Mouse (Mus musculus) CH12.LX (cell line): ENCODE measurements at regions not wholly inside any gene's neighbourhood (a gene's known extent, or its start where the extent isn't known, plus 50 kb on each side); places are given as distances from the start of the nearest gene placed in this dataset.
A peak's percentile ranks its signal among the peaks of the same experiment; 100 is the strongest.

ENCODE experiments used
- DNase-seq: peaks from one replicate; pipeline ENCODE4 v3.0.0-alpha.2; 2013; ENCODE audit errors: extremely low read depth
- H3K27ac ChIP-seq: 2 replicates; pipeline ENCODE4 v1.5.1; 2012; ENCODE audit warnings: low read depth, mild to moderate bottlenecking, control low read depth, moderate library complexity; ENCODE audit not compliant: insufficient read depth
- H3K27me3 ChIP-seq: replicated peaks from 2 replicates; pipeline ENCODE3; 2012; ENCODE audit warnings: inconsistent platforms
- H3K36me3 ChIP-seq, 2 experiments: replicated peaks in 1 of 2; 2 replicates each; pipeline versions ENCODE3 to v1.6.1; 2012; ENCODE audit warnings: inconsistent platforms in 1 of 2, low read length in 1 of 2, mild to moderate bottlenecking in 1 of 2, mixed read lengths in 1 of 2, moderate library complexity in 1 of 2; ENCODE audit not compliant: control insufficient read depth in 1 of 2, insufficient read depth in 1 of 2
- H3K4me1 ChIP-seq, 2 experiments: 2 replicates each; pipeline ENCODE4 v1.6.1; 2012; ENCODE audit warnings: inconsistent platforms in 1 of 2, moderate library complexity in 1 of 2; ENCODE audit not compliant: insufficient read depth in 2 of 2, control insufficient read depth in 1 of 2
- H3K4me2 ChIP-seq: 2 replicates; pipeline ENCODE4 v1.6.1; 2012; ENCODE audit warnings: low read depth, mild to moderate bottlenecking, control low read depth; ENCODE audit not compliant: poor library complexity, insufficient read depth, severe bottlenecking
- H3K4me3 ChIP-seq, 3 experiments: fragments of 150-350 bp in 1 of 3; sonication (generic) in 1 of 3; replicated peaks in 1 of 3; 2 replicates each; pipeline versions ENCODE3 to v1.5.1; 2011 to 2012; ENCODE audit warnings: low read depth in 2 of 3, low read length in 2 of 3, mild to moderate bottlenecking in 2 of 3, moderate library complexity in 2 of 3, control low read depth in 1 of 3, improper control_type of control experiment in 1 of 3, inconsistent platforms in 1 of 3, mixed read lengths in 1 of 3; ENCODE audit not compliant: poor library complexity in 1 of 3
- H3K79me2 ChIP-seq: replicated peaks from 2 replicates; pipeline ENCODE4 v1.6.1; 2012; ENCODE audit warnings: mild to moderate bottlenecking, moderate library complexity; ENCODE audit not compliant: control insufficient read depth, poor library complexity, insufficient read depth, severe bottlenecking; ENCODE audit errors: extremely low read depth
- H3K9ac ChIP-seq: 2 replicates; pipeline ENCODE4 v1.6.1; 2012; ENCODE audit warnings: low read depth, mild to moderate bottlenecking, control low read depth, moderate library complexity; ENCODE audit not compliant: insufficient read depth
- H3K9me3 ChIP-seq: replicated peaks from 2 replicates; pipeline ENCODE3; 2012; ENCODE audit warnings: low read length, inconsistent platforms, mixed read lengths
- CHD1 ChIP-seq: IDR thresholded peaks from 2 replicates; pipeline ENCODE4 v1.6.1; 2012; ENCODE audit warnings: low read depth, low read length, improper control_type of control experiment, inconsistent platforms
- CTCF ChIP-seq, 2 experiments: IDR thresholded peaks in 1 of 2; conservative IDR thresholded peaks in 1 of 2; 2 replicates each; pipeline ENCODE4 v1.5.1; 2011 to 2012; ENCODE audit warnings: low read depth in 2 of 2, low read length in 2 of 2, improper control_type of control experiment in 1 of 2, inconsistent platforms in 1 of 2, mild to moderate bottlenecking in 1 of 2, moderate library complexity in 1 of 2
- E2F4 ChIP-seq: IDR thresholded peaks from 2 replicates; pipeline ENCODE4 v1.6.1; 2011; ENCODE audit warnings: low read depth, low read length, improper control_type of control experiment; ENCODE audit not compliant: insufficient replicate concordance
- EP300 ChIP-seq: IDR thresholded peaks from 2 replicates; pipeline ENCODE4 v1.6.1; 2011; ENCODE audit warnings: low read length, improper control_type of control experiment
- HCFC1 ChIP-seq: IDR thresholded peaks from 2 replicates; pipeline ENCODE4 v1.6.1; 2012; ENCODE audit warnings: low read depth, mild to moderate bottlenecking, inconsistent platforms, low read length, improper control_type of control experiment
- IRF4 ChIP-seq: IDR thresholded peaks from 2 replicates; pipeline ENCODE4 v1.6.1; 2014; ENCODE audit warnings: low read depth, mild to moderate bottlenecking, inconsistent platforms, low read length, improper control_type of control experiment
- JUN ChIP-seq: IDR thresholded peaks from 2 replicates; pipeline ENCODE4 v1.6.1; 2011; ENCODE audit warnings: low read depth, mild to moderate bottlenecking, low read length, improper control_type of control experiment, moderate library complexity; ENCODE audit not compliant: insufficient read depth
- MAFK ChIP-seq: IDR thresholded peaks from 2 replicates; pipeline ENCODE4 v1.6.1; 2011; ENCODE audit warnings: low read length, improper control_type of control experiment; ENCODE audit not compliant: insufficient replicate concordance
- MAX ChIP-seq: IDR thresholded peaks from 2 replicates; pipeline ENCODE4 v1.6.1; 2011; ENCODE audit warnings: low read length, improper control_type of control experiment
- MEF2A ChIP-seq: IDR thresholded peaks from 2 replicates; pipeline ENCODE4 v1.6.1; 2014; ENCODE audit warnings: low read depth, mild to moderate bottlenecking, inconsistent platforms, low read length, improper control_type of control experiment, borderline replicate concordance
- MYC ChIP-seq: IDR thresholded peaks from 2 replicates; pipeline ENCODE4 v1.6.1; 2011; ENCODE audit warnings: low read depth, mild to moderate bottlenecking, improper control_type of control experiment, low read length
- NELFE ChIP-seq: IDR thresholded peaks from 2 replicates; pipeline ENCODE4 v1.6.1; 2011; ENCODE audit warnings: low read depth, low read length, improper control_type of control experiment
- POLR2AphosphoS2 ChIP-seq: IDR thresholded peaks from 2 replicates; pipeline ENCODE4 v1.6.1; 2011; ENCODE audit warnings: low read depth, low read length, improper control_type of control experiment
- RAD21 ChIP-seq: IDR thresholded peaks from 2 replicates; pipeline ENCODE4 v1.6.1; 2011; ENCODE audit warnings: low read depth, mild to moderate bottlenecking, low read length, improper control_type of control experiment, moderate library complexity
- RCOR1 ChIP-seq: conservative IDR thresholded peaks from 2 replicates; pipeline ENCODE4 v1.6.1; 2012; ENCODE audit warnings: low read depth, mild to moderate bottlenecking, inconsistent platforms, low read length, improper control_type of control experiment
- SMC3 ChIP-seq: IDR thresholded peaks from 2 replicates; pipeline ENCODE4 v1.6.1; 2011; ENCODE audit warnings: low read depth, low read length, improper control_type of control experiment
- UBTF ChIP-seq: IDR thresholded peaks from 2 replicates; pipeline ENCODE4 v1.6.1; 2012; ENCODE audit warnings: low read depth, mild to moderate bottlenecking, inconsistent platforms, low read length, improper control_type of control experiment, moderate library complexity
- USF2 ChIP-seq: conservative IDR thresholded peaks from 2 replicates; pipeline ENCODE4 v1.6.1; 2011; ENCODE audit warnings: low read depth, low read length, improper control_type of control experiment
- ZKSCAN1 ChIP-seq: IDR thresholded peaks from 2 replicates; pipeline ENCODE4 v1.6.1; 2012; ENCODE audit warnings: low read depth, inconsistent platforms, low read length, improper control_type of control experiment, borderline replicate concordance
- ZNF384 ChIP-seq: IDR thresholded peaks from 2 replicates; pipeline ENCODE4 v1.6.1; 2012; ENCODE audit warnings: low read depth, low read length, improper control_type of control experiment, inconsistent platforms
- dilution Hi-C: fragments of 300-500 bp; cut with MboI; formaldehyde crosslinking; loops from 2 replicates; pipeline ENCODE4 v1.14.3; 2020; ENCODE audit warnings: low sequenced_read_pairs; ENCODE audit not compliant: extremely low pct_unique_long_range_greater_than_20kb, extremely low pct_ligation_motif_present
- in situ Hi-C: fragments of 300-500 bp; cut with MboI; formaldehyde crosslinking; loops from 3 replicates; pipeline ENCODE4 v1.14.3; 2019; ENCODE audit warnings: low sequenced_read_pairs, low pct_ligation_motif_present, low pct_unique_long_range_greater_than_20kb, mixed read lengths

- dilution Hi-C loops = no loop called here
- no peaks in the 10 kb centered on the region for H3K36me3 ChIP-seq
These were observed 385.2 kb upstream of the Slc39a10 start for GRCm38 (mm10) chr1:47277839-47278238.

GRCm38 (mm10) chr1:47272131-47272530 lies 379.5 kb upstream of the Slc39a10 start:
- Histone ChIP-seq H3K27me3 (no peaks in the 10 kb centered on the region), H3K79me2 (no peaks in the 10 kb centered on the region), H3K9ac (no peak overlapping the region), H3K27ac (no peak overlapping the region), H3K4me3 (no peak overlapping the region), H3K36me3 (no peaks in the 10 kb centered on the region), H3K4me2 (no peak overlapping the region), H3K4me1 (no peaks in the 10 kb centered on the region), H3K9me3 (peaks cover 5% of the 10 kb centered on the region)
- TF ChIP-seq HCFC1 (no peak), MAX (no peak), USF2 (no peak), POLR2AphosphoS2 (no peak), MEF2A (no peak), MAFK (no peak)
- dilution Hi-C loops (no loop called here), in situ Hi-C loops (no loop called here)
- no peak for DNase-seq

More at GRCm38 (mm10) chr1:47277839-47278238, 385.2 kb upstream of the Slc39a10 start:
- peaks cover 18% of the 10 kb centered on the region for H3K9me3 ChIP-seq
- H3K4me1 ChIP-seq = no peaks in the 10 kb centered on the region
- H3K9ac ChIP-seq = no peak overlapping the region
- peak; percentile 47 for TF ChIP-seq RAD21
- TF ChIP-seq E2F4 = no peak
- no peak for TF ChIP-seq POLR2AphosphoS2
- TF ChIP-seq JUN = no peak
- TF ChIP-seq MYC = no peak
- TF ChIP-seq SMC3 = no peak
- peak in 1 of 2 experiments; percentile 26; a peak in 1 of 4 replicates for TF ChIP-seq CTCF (conservative IDR thresholded peaks at IDR 0.05 in 1 of 2, IDR thresholded peaks at IDR 0.05 in 1 of 2; ENCODE audit: low read depth in 2 of 2, low read length in 2 of 2)
- no peak for TF ChIP-seq IRF4
- TF ChIP-seq EP300 = no peak
- TF ChIP-seq, all 38 proteins: peak for 2
- in situ Hi-C loops = no loop called here
- H3K4me3 ChIP-seq = no peak overlapping the region
- peak; percentile 0 for DNase-seq
- H3K27me3 ChIP-seq = no peaks in the 10 kb centered on the region
- H3K79me2 ChIP-seq = no peaks in the 10 kb centered on the region
- H3K27ac ChIP-seq = no peak overlapping the region
- H3K4me2 ChIP-seq = no peak overlapping the region

- no peak for TF ChIP-seq CHD1
- TF ChIP-seq USF2 = no peak
- no peak for TF ChIP-seq ZNF384
- TF ChIP-seq NELFE = no peak
- no peak for TF ChIP-seq ZKSCAN1
- TF ChIP-seq MAFK = no peak
- TF ChIP-seq SMC3 = no peak
- TF ChIP-seq MEF2A = no peak
- no peak for TF ChIP-seq UBTF
- no peak for TF ChIP-seq JUN
- TF ChIP-seq RCOR1 = no peak
- TF ChIP-seq, all 38 proteins: peak for 0
- no peak for DNase-seq
- Histone ChIP-seq H3K36me3 (no peaks in the 10 kb centered on the region), H3K9ac (no peak overlapping the region), H3K4me3 (no peak overlapping the region), H3K4me2 (no peak overlapping the region), H3K27me3 (no peaks in the 10 kb centered on the region), H3K9me3 (peaks cover 6% of the 10 kb centered on the region), H3K4me1 (no peaks in the 10 kb centered on the region), H3K79me2 (no peaks in the 10 kb centered on the region), H3K27ac (no peak overlapping the region)
- dilution Hi-C loops (no loop called here), in situ Hi-C loops (no loop called here)
These were observed 371.0 kb upstream of the Slc39a10 start for GRCm38 (mm10) chr1:47263611-47264010.
